Mouse (Mus musculus): ENCODE measurements around the gene Musk. TPM values are rescaled to one million over a fixed set of nuclear protein-coding genes. Genes with fewer than 3 reads are reported as not detected.

Musk gene
- polyA plus RNA-seq, 1 experiment from 2014 or later, result not detected

DNA sequence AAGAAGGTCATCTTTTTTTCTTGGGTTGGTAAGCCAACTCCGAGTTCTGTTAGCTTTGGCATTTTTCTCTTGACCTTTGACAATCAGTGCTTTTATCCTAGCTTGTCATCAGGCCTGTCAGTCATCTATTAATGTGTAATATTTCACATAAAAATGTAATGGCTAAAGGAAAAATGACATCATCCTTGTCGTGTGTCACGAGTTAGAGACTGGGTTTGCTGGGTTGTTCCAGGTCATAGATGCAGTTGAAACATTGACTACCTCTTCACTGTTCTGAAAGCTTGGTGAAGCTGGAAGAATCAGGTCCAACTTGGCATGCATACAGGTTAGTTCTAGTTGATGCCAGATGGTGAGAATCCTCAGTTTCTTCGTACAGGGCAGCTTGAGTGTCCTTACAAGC lies 34.5 kb downstream of the Musk start:
- no peaks in the 10 kb centered on the region for H3K27me3 ChIP-seq
- H3K4me1 ChIP-seq (replicated peaks), result no peaks in the 10 kb centered on the region
- no peak overlapping the region for H3K27ac ChIP-seq
- H3K4me3 ChIP-seq, result no peak overlapping the region
- no peaks in the 10 kb centered on the region for H3K36me3 ChIP-seq
- no peak overlapping the region for H3K4me2 ChIP-seq
- H3K9me3 ChIP-seq (replicated peaks), result no peaks in the 10 kb centered on the region
- H3K9ac ChIP-seq, result no peak overlapping the region
- WGBS, result 62% methylated on average over 4 of the region's 4 CpGs
- ATAC-seq (replicated peaks; ENCODE audit: insufficient number of reproducible peaks, insufficient read depth, low FRiP score, low read depth), result no peak

DNA sequence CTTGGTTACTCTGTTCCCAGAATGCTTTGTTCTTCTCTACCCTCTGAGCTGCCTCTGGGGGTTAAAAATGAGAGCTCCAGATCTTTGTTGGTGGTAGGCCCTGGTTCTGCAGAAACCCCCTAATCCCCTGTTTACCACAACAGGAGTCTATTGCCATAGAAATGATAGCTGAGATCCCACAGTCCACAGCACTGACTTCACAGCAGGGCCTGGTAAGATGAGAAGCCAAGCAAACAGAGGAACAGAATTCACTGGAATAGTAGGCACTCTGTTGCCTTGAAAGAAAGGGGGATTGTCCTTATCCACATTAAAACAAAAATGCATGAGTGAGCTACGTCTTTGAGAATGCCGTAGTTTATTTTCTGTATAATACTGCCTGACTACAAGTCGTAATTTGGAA lies 41.0 kb downstream of the Musk start:
- 70% methylated on average over 3 of the region's 3 CpGs for WGBS
- Histone ChIP-seq H3K27me3 (no peaks in the 10 kb centered on the region), H3K4me3 (no peak overlapping the region), H3K4me2 (no peak overlapping the region), H3K36me3 (no peaks in the 10 kb centered on the region), H3K4me1 (replicated peaks) (no peaks in the 10 kb centered on the region), H3K9me3 (replicated peaks) (no peaks in the 10 kb centered on the region), H3K9ac (no peak overlapping the region), H3K27ac (no peak overlapping the region)
- ATAC-seq (replicated peaks; ENCODE audit: insufficient number of reproducible peaks, insufficient read depth, low FRiP score, low read depth), result no peak

DNA sequence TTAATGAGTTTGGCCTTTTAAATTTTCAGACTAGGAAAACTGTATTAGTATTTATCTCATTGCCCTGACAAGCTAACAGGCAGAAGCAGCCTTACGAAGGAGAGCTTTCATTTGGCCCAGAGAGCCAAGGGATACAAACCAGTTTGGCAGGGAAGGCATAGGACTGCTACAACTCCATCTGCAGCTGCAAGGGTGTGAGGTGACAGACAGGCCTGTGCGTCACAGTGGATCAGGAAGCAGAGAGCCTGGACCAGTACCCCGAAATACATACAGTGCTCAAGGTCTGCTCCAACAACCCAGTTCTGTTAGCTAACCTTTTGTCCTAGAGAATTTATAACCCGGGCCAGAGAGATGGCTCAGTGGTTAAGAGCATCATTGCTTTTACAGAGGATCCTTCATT lies 42.5 kb downstream of the Musk start:
- Histone ChIP-seq H3K27me3 (no peaks in the 10 kb centered on the region), H3K4me2 (no peak overlapping the region), H3K9ac (no peak overlapping the region), H3K36me3 (no peaks in the 10 kb centered on the region), H3K9me3 (replicated peaks) (no peaks in the 10 kb centered on the region), H3K4me1 (replicated peaks) (no peaks in the 10 kb centered on the region), H3K27ac (no peak overlapping the region), H3K4me3 (no peak overlapping the region)
- 65% methylated on average over 4 of the region's 4 CpGs for WGBS
- no peak for ATAC-seq (replicated peaks; ENCODE audit: insufficient number of reproducible peaks, insufficient read depth, low FRiP score, low read depth)

DNA sequence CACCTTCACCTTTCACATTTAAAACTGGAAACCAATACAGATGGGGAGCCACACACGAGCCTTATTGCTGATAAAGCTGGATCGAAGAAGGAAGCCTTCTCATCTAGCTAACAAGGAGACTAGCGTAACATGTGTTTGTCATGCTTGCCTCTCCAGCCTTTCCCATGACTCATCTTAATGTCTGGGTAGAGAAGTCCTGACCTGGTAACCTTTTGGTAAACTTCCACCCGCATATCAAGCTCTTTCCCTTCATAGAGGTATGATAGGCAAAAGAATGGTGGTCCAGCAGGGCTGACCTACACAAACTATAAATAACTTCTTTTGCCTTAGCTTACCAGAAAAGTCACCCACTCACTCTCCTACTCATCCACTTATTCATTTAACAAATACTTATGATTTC lies 44.3 kb downstream of the Musk start:
- no peaks in the 10 kb centered on the region for H3K27me3 ChIP-seq
- H3K36me3 ChIP-seq, result no peaks in the 10 kb centered on the region
- no peak for ATAC-seq (replicated peaks; ENCODE audit: insufficient number of reproducible peaks, insufficient read depth, low FRiP score, low read depth)
- no peaks in the 10 kb centered on the region for H3K9me3 ChIP-seq (replicated peaks)
- H3K4me2 ChIP-seq, result no peak overlapping the region
- H3K4me3 ChIP-seq, result no peak overlapping the region
- WGBS, result 73% methylated on average over 4 of the region's 4 CpGs
- H3K9ac ChIP-seq, result no peak overlapping the region
- no peak overlapping the region for H3K27ac ChIP-seq
- H3K4me1 ChIP-seq (replicated peaks), result no peaks in the 10 kb centered on the region

DNA sequence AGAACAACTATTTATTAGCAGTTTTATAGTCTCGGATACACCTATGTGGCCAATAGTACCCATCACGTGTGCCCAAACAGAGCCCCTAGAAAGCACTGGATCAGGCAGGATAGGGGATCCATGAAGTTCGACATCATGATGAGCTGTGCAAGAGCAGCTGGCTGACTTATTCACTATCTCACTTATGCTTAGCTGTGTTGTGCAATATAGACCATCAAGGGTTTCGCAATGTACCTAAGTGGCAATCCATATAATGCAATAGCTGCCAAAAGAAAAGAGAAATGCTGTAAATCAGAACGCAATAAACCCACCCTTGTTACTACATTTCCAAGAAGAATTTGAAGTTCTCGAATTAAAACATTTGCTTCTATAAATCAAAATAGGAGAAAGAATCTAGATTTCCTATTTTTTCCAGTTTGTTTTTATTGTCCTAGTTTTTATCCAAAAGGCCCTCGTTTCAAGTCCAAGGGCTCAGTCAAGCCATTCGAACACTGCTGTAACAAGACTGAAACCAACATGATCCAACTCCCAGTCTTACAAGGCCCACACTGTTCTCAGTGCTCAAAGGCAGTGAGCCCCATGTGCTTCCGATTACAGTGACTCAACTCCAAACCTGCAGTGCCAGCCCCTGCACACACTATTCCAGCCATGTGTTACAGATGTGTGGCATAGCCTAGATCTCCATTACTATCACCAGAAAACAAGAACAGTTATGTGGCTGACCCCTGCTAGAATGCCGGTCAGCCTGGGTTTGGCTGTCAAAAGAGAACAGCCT lies 45.3 kb downstream of the Musk start:
- Histone ChIP-seq H3K4me2 (no peak overlapping the region), H3K4me3 (no peak overlapping the region), H3K36me3 (no peaks in the 10 kb centered on the region), H3K27me3 (no peaks in the 10 kb centered on the region), H3K9ac (no peak overlapping the region), H3K4me1 (replicated peaks) (no peaks in the 10 kb centered on the region), H3K9me3 (replicated peaks) (no peaks in the 10 kb centered on the region), H3K27ac (no peak overlapping the region)
- ATAC-seq (replicated peaks; ENCODE audit: insufficient number of reproducible peaks, insufficient read depth, low FRiP score, low read depth), result no peak
- WGBS, result 87% methylated on average over 10 of the region's 10 CpGs

DNA sequence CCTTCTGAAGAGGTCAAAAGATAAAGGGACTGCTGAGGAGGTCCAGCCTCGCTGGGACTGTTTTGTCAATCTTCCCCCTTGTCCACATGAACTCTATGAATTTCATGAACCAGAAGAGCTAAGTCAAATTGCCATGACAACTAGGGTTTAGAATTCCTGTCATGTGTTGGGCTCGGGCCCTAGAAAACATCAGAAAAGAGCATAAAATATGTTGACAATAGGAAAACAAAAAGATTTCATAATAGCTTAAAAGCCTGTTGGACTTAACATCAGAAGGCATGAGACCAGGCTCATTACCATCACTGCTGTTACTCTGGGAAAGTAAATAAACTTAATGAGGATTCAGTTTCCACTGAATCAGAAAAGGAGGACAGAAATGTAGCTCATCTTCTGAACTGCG lies 46.6 kb downstream of the Musk start:
- no peak for ATAC-seq (replicated peaks; ENCODE audit: insufficient number of reproducible peaks, insufficient read depth, low FRiP score, low read depth)
- H3K27ac ChIP-seq, result no peak overlapping the region
- WGBS, result 58% methylated on average over 3 of the region's 3 CpGs
- no peaks in the 10 kb centered on the region for H3K4me1 ChIP-seq (replicated peaks)
- no peak overlapping the region for H3K4me3 ChIP-seq
- H3K4me2 ChIP-seq, result no peak overlapping the region
- H3K27me3 ChIP-seq, result no peaks in the 10 kb centered on the region
- H3K36me3 ChIP-seq, result no peaks in the 10 kb centered on the region
- H3K9me3 ChIP-seq (replicated peaks), result no peaks in the 10 kb centered on the region
- H3K9ac ChIP-seq, result no peak overlapping the region

DNA sequence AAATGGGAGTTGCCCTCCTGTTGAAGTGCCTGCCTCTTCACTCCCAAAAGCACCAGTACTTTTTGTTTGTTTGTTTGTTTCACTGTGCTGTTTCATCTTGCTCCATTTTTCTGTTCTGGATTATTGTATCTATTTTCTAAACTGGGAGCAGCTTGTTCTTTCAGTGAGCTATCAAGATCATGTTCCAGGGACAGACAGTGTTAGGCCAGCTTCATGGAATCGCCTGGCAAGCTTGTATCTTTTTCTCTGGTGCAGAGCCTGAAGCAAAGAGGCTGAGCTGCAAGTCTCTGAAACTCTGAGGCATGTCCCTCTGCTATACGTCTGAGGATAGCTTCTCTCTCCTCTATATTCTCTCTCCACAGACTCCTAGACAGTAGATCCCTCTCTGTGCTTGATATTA lies 50.5 kb downstream of the Musk start:
- H3K4me1 ChIP-seq (replicated peaks), result no peaks in the 10 kb centered on the region

DNA sequence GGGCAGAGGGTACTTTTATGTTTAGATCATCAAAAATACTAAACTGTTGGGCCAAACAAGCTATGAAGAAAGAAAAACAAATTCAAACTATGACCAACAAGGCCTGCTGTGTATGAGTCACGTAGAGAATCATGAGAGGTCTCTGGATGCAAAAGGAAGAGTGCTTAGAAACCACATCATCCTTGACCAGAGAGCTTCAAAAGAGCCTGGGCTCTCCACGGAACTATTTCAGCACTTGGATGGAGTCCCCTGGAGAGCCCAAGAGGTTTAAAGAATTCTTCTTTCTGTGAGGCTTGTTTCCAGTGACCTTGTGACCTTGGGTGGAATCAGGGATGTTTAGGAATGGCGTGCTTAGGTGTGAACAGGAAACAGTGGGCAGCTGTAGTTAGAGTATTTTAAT lies 53.5 kb downstream of the Musk start:
- Histone ChIP-seq H3K36me3 (no peaks in the 10 kb centered on the region), H3K4me1 (replicated peaks) (no peaks in the 10 kb centered on the region), H3K9ac (no peak overlapping the region), H3K27ac (no peak overlapping the region), H3K4me3 (no peak overlapping the region), H3K9me3 (replicated peaks) (no peaks in the 10 kb centered on the region), H3K27me3 (no peaks in the 10 kb centered on the region), H3K4me2 (no peak overlapping the region)
- WGBS, result 30% methylated on average over 3 of the region's 3 CpGs
- no peak for ATAC-seq (replicated peaks; ENCODE audit: insufficient number of reproducible peaks, insufficient read depth, low FRiP score, low read depth)

More for the DNA sequence above, 50.5 kb downstream of the Musk start:
- no peaks in the 10 kb centered on the region for H3K9me3 ChIP-seq (replicated peaks)
- H3K4me3 ChIP-seq, result no peak overlapping the region
- H3K27me3 ChIP-seq, result no peaks in the 10 kb centered on the region
- H3K27ac ChIP-seq, result no peak overlapping the region
- WGBS, result 56% methylated on average over 2 of the region's 2 CpGs
- no peak for ATAC-seq (replicated peaks; ENCODE audit: insufficient number of reproducible peaks, insufficient read depth, low FRiP score, low read depth)
- no peak overlapping the region for H3K9ac ChIP-seq
- no peaks in the 10 kb centered on the region for H3K36me3 ChIP-seq
- no peak overlapping the region for H3K4me2 ChIP-seq

DNA sequence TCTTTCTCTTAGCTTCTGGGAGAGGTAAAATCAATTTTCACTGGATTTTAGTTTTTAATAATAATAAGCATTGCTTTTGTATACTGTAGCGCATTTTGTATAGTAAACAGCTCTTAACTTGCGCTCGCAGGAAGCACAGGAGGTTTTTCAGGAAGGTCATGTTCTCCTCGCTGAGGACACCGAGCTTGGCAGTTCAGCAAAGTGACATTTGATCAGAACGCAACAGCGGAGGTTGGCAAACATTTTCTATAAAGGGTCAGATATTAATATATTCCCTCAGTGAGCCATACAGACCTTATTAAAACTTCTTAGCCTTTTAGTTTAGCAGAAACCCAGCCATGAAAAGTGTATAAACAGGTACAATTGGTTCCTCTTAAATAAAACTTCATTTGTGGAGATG lies 64.4 kb downstream of the Musk start:
- no peaks in the 10 kb centered on the region for H3K36me3 ChIP-seq
- no peak overlapping the region for H3K9ac ChIP-seq
- H3K27ac ChIP-seq, result no peak overlapping the region
- H3K27me3 ChIP-seq, result no peaks in the 10 kb centered on the region
- WGBS, result 83% methylated on average over 7 of the region's 7 CpGs
- H3K9me3 ChIP-seq (replicated peaks), result no peaks in the 10 kb centered on the region
- H3K4me3 ChIP-seq, result no peak overlapping the region
- no peak overlapping the region for H3K4me2 ChIP-seq
- 0 out of 2 replicates have a peak, but pooled peaks cover 2% of the 10 kb centered on the region for H3K4me1 ChIP-seq (replicated peaks)
- ATAC-seq (replicated peaks; ENCODE audit: insufficient number of reproducible peaks, insufficient read depth, low FRiP score, low read depth), result no peak

DNA sequence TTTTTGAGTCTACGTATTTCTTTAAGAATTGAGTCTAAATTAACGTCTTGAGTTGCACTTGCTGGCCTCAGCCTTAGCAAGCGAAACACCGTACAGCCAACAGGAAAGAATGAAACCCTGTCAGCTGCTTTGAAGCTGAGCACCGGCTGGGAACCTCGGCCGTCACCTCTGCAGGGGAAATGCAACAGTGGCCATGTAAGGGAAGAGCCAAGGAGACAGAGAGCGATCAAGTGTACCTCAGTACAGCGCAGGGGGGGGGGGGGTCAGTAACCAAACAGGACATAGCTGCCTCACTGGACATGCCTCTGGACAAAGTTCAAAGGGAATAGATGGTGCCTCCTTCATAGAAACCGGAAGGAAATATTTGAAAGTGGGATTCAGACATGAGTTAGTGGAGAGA lies 65.4 kb downstream of the Musk start:
- no peak overlapping the region for H3K9ac ChIP-seq
- no peaks in the 10 kb centered on the region for H3K9me3 ChIP-seq (replicated peaks)
- H3K27me3 ChIP-seq, result no peaks in the 10 kb centered on the region
- no peak overlapping the region for H3K4me2 ChIP-seq
- ATAC-seq (replicated peaks; ENCODE audit: insufficient number of reproducible peaks, insufficient read depth, low FRiP score, low read depth), result no peak
- 42% methylated on average over 10 of the region's 10 CpGs for WGBS
- H3K27ac ChIP-seq, result no peak overlapping the region
- H3K36me3 ChIP-seq, result no peaks in the 10 kb centered on the region
- 0 out of 2 replicates have a peak, but pooled peaks cover 2% of the 10 kb centered on the region for H3K4me1 ChIP-seq (replicated peaks)
- no peak overlapping the region for H3K4me3 ChIP-seq

DNA sequence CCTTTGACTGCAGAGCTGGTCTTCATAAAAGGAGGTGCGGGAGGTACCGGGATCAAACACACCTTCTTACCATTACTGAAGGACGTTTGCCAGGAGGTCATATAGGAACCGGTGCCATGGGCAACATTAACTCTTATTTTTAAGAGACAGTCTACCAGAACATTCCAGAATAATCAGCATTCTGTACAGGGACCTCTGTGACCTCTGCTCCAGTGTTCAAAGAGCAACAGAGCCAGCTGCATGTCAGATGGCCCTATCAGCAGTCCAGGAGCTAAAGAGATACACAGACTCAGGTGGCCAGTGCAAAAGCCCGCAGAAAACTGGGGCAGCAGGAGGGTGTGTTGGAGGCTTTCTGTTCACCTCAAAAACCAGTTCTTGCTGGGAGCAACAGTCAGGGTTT lies 65.8 kb downstream of the Musk start:
- Histone ChIP-seq H3K4me3 (no peak overlapping the region), H3K4me2 (no peak overlapping the region), H3K27ac (no peak overlapping the region), H3K9me3 (replicated peaks) (no peaks in the 10 kb centered on the region), H3K27me3 (no peaks in the 10 kb centered on the region), H3K9ac (no peak overlapping the region), H3K36me3 (no peaks in the 10 kb centered on the region), H3K4me1 (replicated peaks) (0 out of 2 replicates have a peak, but pooled peaks cover 2% of the 10 kb centered on the region)
- WGBS, result 59% methylated on average over 5 of the region's 5 CpGs
- no peak for ATAC-seq (replicated peaks; ENCODE audit: insufficient number of reproducible peaks, insufficient read depth, low FRiP score, low read depth)

DNA sequence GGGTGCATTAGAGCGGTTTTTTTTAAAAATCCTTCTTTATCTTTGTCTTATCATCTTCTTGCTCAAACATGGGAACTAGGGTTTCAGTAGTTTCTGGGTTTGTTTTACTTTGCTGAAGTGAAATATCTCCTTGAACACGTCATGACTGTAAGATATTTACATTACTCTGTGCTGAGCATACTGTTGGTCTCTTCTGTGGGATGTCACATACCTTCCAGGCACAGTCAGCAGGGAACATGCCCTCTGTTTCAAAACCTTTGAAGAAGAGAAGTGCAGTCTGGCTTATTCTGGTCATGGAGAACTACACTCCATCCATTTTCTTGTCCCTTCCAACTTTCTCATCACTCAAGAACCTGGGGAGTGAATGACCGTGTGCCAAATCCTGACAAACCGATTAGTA lies 73.2 kb downstream of the Musk start:
- no peaks in the 10 kb centered on the region for H3K36me3 ChIP-seq
- H3K27me3 ChIP-seq, result no peaks in the 10 kb centered on the region
- no peak for ATAC-seq (replicated peaks; ENCODE audit: insufficient number of reproducible peaks, insufficient read depth, low FRiP score, low read depth)
- no peaks in the 10 kb centered on the region for H3K9me3 ChIP-seq (replicated peaks)
- no peak overlapping the region for H3K4me3 ChIP-seq
- 74% methylated on average over 4 of the region's 4 CpGs for WGBS
- H3K4me1 ChIP-seq (replicated peaks), result no peaks in the 10 kb centered on the region
- no peak overlapping the region for H3K4me2 ChIP-seq
- H3K27ac ChIP-seq, result no peak overlapping the region
- no peak overlapping the region for H3K9ac ChIP-seq
